16 mouse cellular contexts compared by ENCODE assay signal in the genomic region with DNA sequence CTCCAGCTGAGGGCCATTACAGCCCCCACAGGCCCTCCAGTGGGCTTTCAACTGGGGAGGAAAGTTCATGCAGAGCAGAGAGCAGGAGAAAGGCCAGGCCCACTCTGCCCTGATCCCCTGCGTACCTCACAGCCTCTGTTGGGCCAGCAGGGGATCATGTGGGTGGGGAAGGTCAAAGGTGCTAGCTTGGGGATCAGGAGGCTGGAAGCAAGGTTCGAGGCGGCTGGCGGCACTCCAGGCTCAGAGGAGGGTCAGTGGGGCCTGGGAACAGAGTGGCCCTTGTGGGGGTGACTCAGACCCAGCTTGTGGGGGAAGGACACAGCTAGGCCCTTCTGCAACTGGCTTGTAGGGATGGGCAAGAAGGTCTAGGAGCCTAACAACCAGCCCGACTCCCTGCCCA. TPM values are rescaled to one million over a fixed set of nuclear protein-coding genes. Genes with fewer than 3 reads are reported as not detected.
DNase-seq lines count a peak whose midpoint lies in the region; ATAC-seq lines count a peak whose summit lies in the region.
"Had no signal": no experiment of that assay in that cellular context is flagged by ENCODE, and none has a peak within 500 bp of the region (broad histone marks: within the 10 kb centered on the region; RNA-seq: fewer than 3 reads in every experiment).

No protein-coding gene starts in this region.

- intact Hi-C loops in gastrocnemius, postnatal 14 days (cut with DNase I; ENCODE audit: low total_unique reads), result no loop called here

- peak; percentile 24 for DNase-seq in gastrocnemius, adult 18-20 months (ENCODE audit: low spot score)
- no peak for DNase-seq in gastrocnemius, postnatal 14 days
- peak; percentile 49 for DNase-seq in kidney, adult 11 months
- DNase-seq in 3134 (ENCODE audit: extremely low read depth, insufficient read length, low spot score), result peak; percentile 40
- peak; percentile 55 for DNase-seq in kidney, postnatal 10 days
- DNase-seq in thymus, postnatal 10 days (ENCODE audit: low spot score in 2 of 2), result no peak
- DNase-seq: cerebellum, adult 18-20 months; heart, postnatal 4 days; thymus, postnatal 4 days had no signal

- H3K27ac ChIP-seq in kidney, embryonic 16.5 days (ENCODE audit: low read length), result no peak overlapping the region
- H3K27ac ChIP-seq: neural tube, embryonic 13.5 days; stomach, embryonic 15.5 days had no signal

- H3K36me3 ChIP-seq in kidney, embryonic 16.5 days (ENCODE audit: insufficient read depth, low read length), result no peaks in the 10 kb centered on the region
- H3K36me3 ChIP-seq: G1E; neural tube, embryonic 13.5 days; stomach, embryonic 15.5 days had no signal

- WGBS in kidney, embryonic 16.5 days, result 50% methylated on average over 5 of the region's 5 CpGs

- no peaks in the 10 kb centered on the region for H3K9me3 ChIP-seq in kidney, embryonic 16.5 days (ENCODE audit: low read length)
- H3K9me3 ChIP-seq: neural tube, embryonic 13.5 days; stomach, embryonic 15.5 days had no signal

- H3K4me1 ChIP-seq in kidney, embryonic 16.5 days (ENCODE audit: insufficient read depth, low read length), result peaks cover 36% of the 10 kb centered on the region

- no peak overlapping the region for H3K9ac ChIP-seq in kidney, embryonic 16.5 days (replicated peaks; ENCODE audit: low read length)
- H3K9ac ChIP-seq: neural tube, embryonic 13.5 days; stomach, embryonic 15.5 days had no signal

- no peak overlapping the region for H3K4me2 ChIP-seq in kidney, embryonic 16.5 days (replicated peaks; ENCODE audit: low read depth, low read length)
- H3K4me2 ChIP-seq: neural tube, embryonic 13.5 days; stomach, embryonic 15.5 days had no signal

- no peak overlapping the region for H3K4me3 ChIP-seq in kidney, embryonic 16.5 days (ENCODE audit: low read length)
- H3K4me3 ChIP-seq: neural tube, embryonic 13.5 days; stomach, embryonic 15.5 days had no signal

- ATAC-seq in kidney, embryonic 16.5 days (ENCODE audit: low FRiP score, low TSS enrichment), result no peak
- ATAC-seq: forebrain, embryonic 16.5 days; inflammation-experienced regulatory T-cells, adult 6 months had no signal

- H3K27me3 ChIP-seq in kidney, embryonic 16.5 days (ENCODE audit: insufficient read depth, low read length), result no peaks in the 10 kb centered on the region
- H3K27me3 ChIP-seq: neural tube, embryonic 13.5 days; stomach, embryonic 15.5 days had no signal

RNA-seq across cellular contexts. Expression of a gene that starts 42.9 kb away (rescaled TPM):
- total RNA-seq in gastrocnemius, adult 18-20 months (2021), result 1 to 10 TPM; 5.2 to 6.6 TPM
- total RNA-seq in gastrocnemius, postnatal 14 days (2021), result 10 to 100 TPM; 20.2 to 24.5 TPM
- polyA plus RNA-seq in kidney, embryonic 16.5 days (2015; fragmentation: Nextera tagmentation; extraction: Ambion mirVana), result 255 and 257 TPM in 2 replicates
- total RNA-seq: megakaryocyte progenitor cell, adult 5-6 weeks had no signal

RNA-seq across cellular contexts. Expression of a gene that starts 49.8 kb away (rescaled TPM):
- 10 to 100 TPM; 19.3 to 22.1 TPM for total RNA-seq in gastrocnemius, adult 18-20 months (2021)
- 10 to 100 TPM; 26.8 to 31.7 TPM for total RNA-seq in gastrocnemius, postnatal 14 days (2021)
- 148 and 149 TPM in 2 replicates for polyA plus RNA-seq in kidney, embryonic 16.5 days (2015; fragmentation: Nextera tagmentation; extraction: Ambion mirVana)

Comparison
In these comparisons a context has a peak if more than half of its experiments do, and no peak if none do; other contexts are left out.
1. DNase-seq: peak in gastrocnemius, adult 18-20 months (single experiment), kidney, adult 11 months (single experiment), 3134 (single experiment) and kidney, postnatal 10 days (single experiment); none in gastrocnemius, postnatal 14 days (single experiment) and thymus, postnatal 10 days (0 of 2).